Mouse (Mus musculus): ENCODE measurements at regions not wholly inside any gene's neighbourhood (a gene's known extent, or its start where the extent isn't known, plus 50 kb on each side); places are given as distances from the start of the nearest gene placed in this dataset.

DNA sequence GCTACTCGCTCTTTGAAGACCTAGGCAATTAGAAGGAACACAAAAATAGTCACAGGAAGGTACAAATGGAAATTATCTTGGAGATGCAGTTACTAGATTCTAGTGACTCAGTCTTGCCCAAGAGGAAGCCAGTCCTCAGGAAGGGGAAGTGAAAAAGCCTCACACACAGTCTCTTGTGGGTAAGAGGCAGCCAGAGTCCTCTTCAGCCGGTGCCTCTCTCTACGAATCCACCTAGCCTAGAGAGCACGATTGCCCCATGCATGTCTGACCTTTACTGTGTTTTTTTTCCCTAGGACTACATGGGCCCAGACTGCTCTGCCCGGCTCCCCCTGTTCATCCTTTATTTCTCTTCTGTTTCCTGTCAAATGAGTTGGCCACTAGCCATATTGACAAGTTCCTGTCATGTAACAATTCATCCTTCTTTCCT is 233.7 kb upstream of the Tprg start:
- TF ChIP-seq POLR2A (IDR thresholded peaks at IDR 0.05; ENCODE audit: extremely low read depth, insufficient read depth, low read length) (no peak), CTCF (IDR thresholded peaks at IDR 0.05; ENCODE audit: low read depth, low read length) (no peak)
